Mouse (Mus musculus): ENCODE results near the gene Il1rl1. TPM values are rescaled to one million over a fixed set of nuclear protein-coding genes. Genes with fewer than 3 reads are reported as not detected.

Gene Il1rl1
- polyA plus RNA-seq, 1 experiment from 2014 or later: 1.8 TPM

- H3K4me3 ChIP-seq (replicated peaks): no peak overlapping the region
- no peaks in the 10 kb centered on the region for H3K4me1 ChIP-seq
- H3K9ac ChIP-seq: no peak overlapping the region
- H3K27ac ChIP-seq: no peak overlapping the region
- H3K27me3 ChIP-seq (replicated peaks): no peaks in the 10 kb centered on the region
- no peaks in the 10 kb centered on the region for H3K36me3 ChIP-seq
- no peaks in the 10 kb centered on the region for H3K9me3 ChIP-seq
- WGBS: 71% methylated on average over 1 of the region's 1 CpGs
- no peak overlapping the region for H3K4me2 ChIP-seq
- ATAC-seq (ENCODE audit: insufficient read depth, low FRiP score, low read depth): no peak
Measured at GRCm38 (mm10) chr1:40499708-40500107, 70.3 kb downstream of the Il1rl1 start.

GRCm38 (mm10) chr1:40501126-40501525 is 71.8 kb downstream of the Il1rl1 start:
- no peak overlapping the region for H3K4me2 ChIP-seq
- no peaks in the 10 kb centered on the region for H3K36me3 ChIP-seq
- no peaks in the 10 kb centered on the region for H3K9me3 ChIP-seq
- WGBS: 74% methylated on average over 4 of the region's 4 CpGs
- no peak overlapping the region for H3K9ac ChIP-seq
- no peaks in the 10 kb centered on the region for H3K4me1 ChIP-seq
- no peak overlapping the region for H3K4me3 ChIP-seq (replicated peaks)
- H3K27me3 ChIP-seq (replicated peaks): no peaks in the 10 kb centered on the region
- ATAC-seq (ENCODE audit: insufficient read depth, low FRiP score, low read depth): no peak
- no peak overlapping the region for H3K27ac ChIP-seq

GRCm38 (mm10) chr1:40501546-40502398 is 72.4 kb downstream of the Il1rl1 start:
- no peak overlapping the region for H3K9ac ChIP-seq
- ATAC-seq (ENCODE audit: insufficient read depth, low FRiP score, low read depth): no peak
- H3K4me3 ChIP-seq (replicated peaks): no peak overlapping the region
- H3K36me3 ChIP-seq: no peaks in the 10 kb centered on the region
- WGBS: 75% methylated on average over 11 of the region's 11 CpGs
- no peak overlapping the region for H3K4me2 ChIP-seq
- H3K9me3 ChIP-seq: no peaks in the 10 kb centered on the region
- H3K27me3 ChIP-seq (replicated peaks): no peaks in the 10 kb centered on the region
- no peak overlapping the region for H3K27ac ChIP-seq
- H3K4me1 ChIP-seq: no peaks in the 10 kb centered on the region

- Histone ChIP-seq H3K9me3 (no peaks in the 10 kb centered on the region), H3K27ac (no peak overlapping the region), H3K4me1 (no peaks in the 10 kb centered on the region), H3K27me3 (replicated peaks) (no peaks in the 10 kb centered on the region), H3K36me3 (no peaks in the 10 kb centered on the region), H3K9ac (no peak overlapping the region), H3K4me2 (no peak overlapping the region), H3K4me3 (replicated peaks) (no peak overlapping the region)
- WGBS: 68% methylated on average over 5 of the region's 5 CpGs
- ATAC-seq (ENCODE audit: insufficient read depth, low FRiP score, low read depth): no peak
Measured at GRCm38 (mm10) chr1:40504548-40504947, 75.2 kb downstream of the Il1rl1 start.

Other genes with a start within 250 kb of the Il1rl1 start
- 9.3 TPM in 2 replicates for gene Il1r1, start 204.5 kb upstream of the Il1rl1 start, polyA plus RNA-seq (2015; fragmentation: Nextera tagmentation; extraction: Ambion mirVana)
- gene Il1rl2, start 105.0 kb upstream of the Il1rl1 start, polyA plus RNA-seq (2015; fragmentation: Nextera tagmentation; extraction: Ambion mirVana): 7.2 and 7.5 TPM in 2 replicates
- 1.0 and 1.2 TPM in 2 replicates for gene Il18r1, start 36.0 kb downstream of the Il1rl1 start, polyA plus RNA-seq (2015; fragmentation: Nextera tagmentation; extraction: Ambion mirVana)
- gene Il18rap, start 85.8 kb downstream of the Il1rl1 start, polyA plus RNA-seq (2015; fragmentation: Nextera tagmentation; extraction: Ambion mirVana): 0.52 and 0.73 TPM in 2 replicates
- gene Slc9a4, start 150.5 kb downstream of the Il1rl1 start, polyA plus RNA-seq (2015; fragmentation: Nextera tagmentation; extraction: Ambion mirVana): 3.2 and 5.3 TPM in 2 replicates